Mouse (Mus musculus) C2C12 (cell line): ENCODE results near the gene Ppil1. TPM values are rescaled to one million over a fixed set of nuclear protein-coding genes. Genes with fewer than 3 reads are reported as not detected.

ENCODE experiments used
- H3K27me3 ChIP-seq: one replicate; pipeline ENCODE4 v1.6.1; 2011; ENCODE audit not compliant: control insufficient read depth, insufficient read depth, insufficient read length
- H3K36me3 ChIP-seq: one replicate; pipeline ENCODE4 v1.6.1; 2011; ENCODE audit not compliant: control insufficient read depth, insufficient read depth
- H3K4me3 ChIP-seq: one replicate; pipeline ENCODE4 v1.5.1; 2011; ENCODE audit warnings: mild to moderate bottlenecking, control low read depth; ENCODE audit not compliant: poor library complexity, insufficient read depth, severe bottlenecking
- H3K79me2 ChIP-seq: one replicate; pipeline ENCODE4 v1.6.1; 2011; ENCODE audit not compliant: control insufficient read depth, insufficient read depth
- H3K79me3 ChIP-seq: one replicate; pipeline ENCODE4 v1.6.1; 2011; ENCODE audit warnings: low read depth, control low read depth
- H3ac ChIP-seq: one replicate; pipeline ENCODE3; 2011; ENCODE audit warnings: low read depth; ENCODE audit not compliant: control insufficient read depth, insufficient read length
- CEBPB ChIP-seq: IDR thresholded peaks from one replicate; pipeline ENCODE4 v1.6.1; 2011; ENCODE audit warnings: low read depth, mild to moderate bottlenecking, control low read depth, moderate library complexity
- CTCF ChIP-seq: IDR thresholded peaks from one replicate; pipeline ENCODE4 v1.5.1; 2011; ENCODE audit not compliant: control insufficient read depth, insufficient read depth, insufficient read length
- FOSL1 ChIP-seq: IDR thresholded peaks from one replicate; pipeline ENCODE4 v1.8.0; 2011; ENCODE audit warnings: mild to moderate bottlenecking, low read length; ENCODE audit not compliant: poor library complexity, insufficient read depth, severe bottlenecking
- MAX ChIP-seq: IDR thresholded peaks from one replicate; pipeline ENCODE4 v1.6.1; 2011; ENCODE audit warnings: mild to moderate bottlenecking, control low read depth
- MYOD1 ChIP-seq: IDR thresholded peaks from one replicate; pipeline ENCODE4 v1.6.1; 2011; ENCODE audit warnings: low read depth; ENCODE audit not compliant: control insufficient read depth, insufficient read length
- MYOG ChIP-seq: IDR thresholded peaks from one replicate; pipeline ENCODE4 v1.6.1; 2011; ENCODE audit not compliant: control insufficient read depth, insufficient read length; ENCODE audit errors: extremely low read depth
- USF1 ChIP-seq: IDR thresholded peaks from one replicate; pipeline ENCODE4 v1.6.1; 2011; ENCODE audit warnings: low read depth, mild to moderate bottlenecking, control low read depth, moderate library complexity
- polyA plus RNA-seq: library from polyadenylated mRNA; unstranded; fragments of >200 nt; fragmentation: generic; extraction: Trizol; gene quantifications from one replicate; pipeline ENCODE4 v1.2.1, GENCODE M21; 2012; ENCODE audit warnings: missing spikeins

Ppil1 gene
- polyA plus RNA-seq, 1 experiment: 77.7 TPM

DNA sequence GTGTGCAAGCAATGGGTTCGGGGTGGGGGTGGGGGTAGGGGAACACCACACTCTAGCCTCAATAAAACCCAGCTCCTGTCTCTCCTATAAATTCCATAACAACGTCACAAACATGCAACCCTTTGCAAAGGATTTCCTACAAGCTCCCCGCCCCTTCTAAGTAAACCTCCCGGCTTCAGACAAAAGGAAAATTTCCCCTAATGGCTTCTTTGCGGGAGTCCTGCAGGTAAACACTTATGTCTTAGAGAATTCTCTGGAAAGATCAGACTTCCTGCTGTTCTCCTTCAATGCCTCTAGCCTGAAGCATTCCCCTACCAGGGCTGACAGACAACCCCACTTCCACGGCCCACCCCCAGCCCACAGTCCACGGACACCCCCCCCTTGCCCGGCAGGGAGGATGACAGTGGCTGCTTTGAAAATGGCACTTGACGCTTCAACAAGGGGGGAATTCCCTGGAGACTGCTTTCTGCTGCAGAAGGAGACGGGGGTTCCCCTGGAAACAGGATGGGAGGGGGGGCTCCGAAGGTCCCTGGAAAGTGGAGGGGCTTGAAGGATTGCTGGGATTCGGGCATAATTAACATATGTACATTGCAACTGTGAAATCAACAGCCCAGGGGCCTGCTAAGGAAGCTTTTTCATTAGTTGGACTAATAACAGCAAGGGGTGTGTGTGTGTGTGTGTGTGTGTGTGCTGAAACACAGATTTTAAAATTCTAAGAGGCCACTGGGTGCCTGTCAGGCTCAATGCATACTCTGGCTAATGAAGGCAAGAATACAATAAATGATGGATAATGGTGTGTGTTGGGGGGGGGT is 50.4 kb downstream of the Ppil1 start:
- Histone ChIP-seq H3ac (no peak overlapping the region), H3K79me2 (no peaks in the 10 kb centered on the region), H3K79me3 (no peaks in the 10 kb centered on the region), H3K4me3 (no peak overlapping the region), H3K27me3 (peaks cover 45% of the 10 kb centered on the region), H3K36me3 (no peaks in the 10 kb centered on the region)
- TF ChIP-seq CEBPB (no peak), MYOD1 (no peak), USF1 (no peak), MAX (no peak), FOSL1 (no peak), CTCF (no peak), MYOG (no peak)

GRCm38 (mm10) chr17:29211836-29212235 is 52.1 kb downstream of the Ppil1 start:
- no peak overlapping the region for H3ac ChIP-seq
- H3K79me2 ChIP-seq: no peaks in the 10 kb centered on the region
- no peak overlapping the region for H3K4me3 ChIP-seq
- no peaks in the 10 kb centered on the region for H3K79me3 ChIP-seq
- no peaks in the 10 kb centered on the region for H3K36me3 ChIP-seq
- TF ChIP-seq CTCF: no peak
- TF ChIP-seq CEBPB: no peak
- no peak for TF ChIP-seq MAX
- no peak for TF ChIP-seq FOSL1
- TF ChIP-seq MYOG: no peak
- peaks cover 46% of the 10 kb centered on the region for H3K27me3 ChIP-seq

GRCm38 (mm10) chr17:29210037-29210436 is 53.9 kb downstream of the Ppil1 start:
- Histone ChIP-seq H3K4me3 (no peak overlapping the region), H3K27me3 (peaks cover 31% of the 10 kb centered on the region), H3K79me2 (no peaks in the 10 kb centered on the region), H3K79me3 (no peaks in the 10 kb centered on the region), H3ac (no peak overlapping the region), H3K36me3 (no peaks in the 10 kb centered on the region)
- no peak for TF ChIP-seq MYOD1

- Histone ChIP-seq H3K79me2 (no peaks in the 10 kb centered on the region), H3K79me3 (no peaks in the 10 kb centered on the region), H3ac (no peak overlapping the region), H3K36me3 (no peaks in the 10 kb centered on the region), H3K27me3 (peaks cover 11% of the 10 kb centered on the region), H3K4me3 (no peak overlapping the region)
- TF ChIP-seq CEBPB (no peak), CTCF (no peak), MAX (no peak), MYOG (no peak), MYOD1 (no peak), USF1 (no peak), FOSL1 (no peak)
These were observed 57.9 kb downstream of the Ppil1 start for GRCm38 (mm10) chr17:29206052-29206451.

GRCm38 (mm10) chr17:29202604-29203003 is 61.4 kb downstream of the Ppil1 start:
- H3K79me3 ChIP-seq: no peaks in the 10 kb centered on the region
- peaks cover 5% of the 10 kb centered on the region for H3K27me3 ChIP-seq
- H3K36me3 ChIP-seq: no peaks in the 10 kb centered on the region
- H3K4me3 ChIP-seq: no peak overlapping the region
- H3K79me2 ChIP-seq: no peaks in the 10 kb centered on the region
- TF ChIP-seq USF1: no peak
- no peak for TF ChIP-seq CEBPB
- no peak for TF ChIP-seq FOSL1
- TF ChIP-seq MYOD1: no peak
- no peak for TF ChIP-seq MAX
- no peak for TF ChIP-seq CTCF
- TF ChIP-seq MYOG: no peak
- H3ac ChIP-seq: no peak overlapping the region

Other genes with a start within 250 kb of the Ppil1 start
- gene Srsf3, start 231.6 kb downstream of the Ppil1 start, polyA plus RNA-seq: 235 TPM
- 236 TPM for gene Cdkn1a, start 173.2 kb downstream of the Ppil1 start, polyA plus RNA-seq
- gene Rab44, start 150.0 kb downstream of the Ppil1 start, polyA plus RNA-seq: 0.06 TPM
- 0.16 TPM for gene Cpne5, start 26.0 kb downstream of the Ppil1 start, polyA plus RNA-seq
- gene BC004004, start 4.6 kb upstream of the Ppil1 start, polyA plus RNA-seq: 59.4 TPM
- 0.55 TPM for gene Pi16, start 53.5 kb upstream of the Ppil1 start, polyA plus RNA-seq
- 464 TPM for gene Mtch1, start 83.7 kb upstream of the Ppil1 start, polyA plus RNA-seq
- 0.19 TPM for gene Fgd2, start 96.7 kb upstream of the Ppil1 start, polyA plus RNA-seq
- 4.8 TPM for gene Pim1, start 226.6 kb upstream of the Ppil1 start, polyA plus RNA-seq